Mouse (Mus musculus) olfactory bulb, adult 2 months (tissue): ENCODE measurements around the gene Mdga1.

Experiments used
- CTCF ChIP-seq: fragments of 200-500 bp; IDR thresholded peaks from 2 replicates; pipeline ENCODE4 v1.5.1; 2012; ENCODE audit warnings: low read depth, mild to moderate bottlenecking, low read length, moderate library complexity; ENCODE audit not compliant: insufficient read depth
- POLR2A ChIP-seq: fragments of 200-500 bp; IDR thresholded peaks from 2 replicates; pipeline ENCODE4 v1.6.1; 2012; ENCODE audit warnings: mild to moderate bottlenecking, low read depth, low read length, moderate library complexity; ENCODE audit not compliant: insufficient read depth

GRCm38 (mm10) chr17:29890451-29891110 lies 79.3 kb downstream of the Mdga1 start:
- TF ChIP-seq POLR2A (no peak), CTCF (no peak)
